Mouse (Mus musculus): ENCODE measurements around the gene Chmp2b. TPM values are rescaled to one million over a fixed set of nuclear protein-coding genes. Genes with fewer than 3 reads are reported as not detected.

Gene Chmp2b
- polyA plus RNA-seq, 1 experiment: 46.7 TPM

- no peaks in the 10 kb centered on the region for H3K27me3 ChIP-seq (ENCODE audit: control insufficient read depth, insufficient read depth, low read length)
- TF ChIP-seq CTCF (IDR thresholded peaks at IDR 0.05; ENCODE audit: extremely low read depth, insufficient read length, insufficient replicate concordance, low read depth, low read length) (no peak), POLR2A (IDR thresholded peaks at IDR 0.05; ENCODE audit: low read depth, low read length) (no peak)
- H3K4me1 ChIP-seq (ENCODE audit: control insufficient read depth, insufficient read depth, insufficient read length, low read length): peaks cover 12% of the 10 kb centered on the region; the same call in 1 of the 2 replicates
- no peak overlapping the region for H3K27ac ChIP-seq (ENCODE audit: insufficient read depth, low read depth, low read length)
- H3K4me3 ChIP-seq (ENCODE audit: low read depth, low read length): no peak overlapping the region
- WGBS: 91% methylated on average over 5 of the region's 5 CpGs
- H3K36me3 ChIP-seq (ENCODE audit: control insufficient read depth, insufficient read depth, low read length): peaks cover 4% of the 10 kb centered on the region; the same call in 1 of the 2 replicates
Measured at GRCm38 (mm10) chr16:65554267-65554666, 8.3 kb downstream of the Chmp2b start.

- no peaks in the 10 kb centered on the region for H3K27me3 ChIP-seq (ENCODE audit: control insufficient read depth, insufficient read depth, low read length)
- WGBS: 90% methylated on average over 13 of the region's 13 CpGs
Measured at GRCm38 (mm10) chr16:65550814-65551213, 11.7 kb downstream of the Chmp2b start.

GRCm38 (mm10) chr16:65548960-65549359 is 13.6 kb downstream of the Chmp2b start:
- Histone ChIP-seq H3K27ac (ENCODE audit: insufficient read depth, low read depth, low read length) (no peak overlapping the region), H3K4me1 (ENCODE audit: control insufficient read depth, insufficient read depth, insufficient read length, low read length) (peaks cover 7% of the 10 kb centered on the region), H3K4me3 (ENCODE audit: low read depth, low read length) (no peak overlapping the region), H3K36me3 (ENCODE audit: control insufficient read depth, insufficient read depth, low read length) (peaks cover 20% of the 10 kb centered on the region), H3K27me3 (ENCODE audit: control insufficient read depth, insufficient read depth, low read length) (no peaks in the 10 kb centered on the region)
- TF ChIP-seq POLR2A (IDR thresholded peaks at IDR 0.05; ENCODE audit: low read depth, low read length) (no peak), CTCF (IDR thresholded peaks at IDR 0.05; ENCODE audit: extremely low read depth, insufficient read length, insufficient replicate concordance, low read depth, low read length) (no peak)
- WGBS: 75% methylated on average over 7 of the region's 7 CpGs

More at GRCm38 (mm10) chr16:65550814-65551213, 11.7 kb downstream of the Chmp2b start:
- Histone ChIP-seq H3K27ac (ENCODE audit: insufficient read depth, low read depth, low read length) (no peak overlapping the region), H3K4me3 (ENCODE audit: low read depth, low read length) (no peak overlapping the region), H3K4me1 (ENCODE audit: control insufficient read depth, insufficient read depth, insufficient read length, low read length) (peaks cover 3% of the 10 kb centered on the region; the same call in 1 of the 2 replicates), H3K36me3 (ENCODE audit: control insufficient read depth, insufficient read depth, low read length) (peaks cover 6% of the 10 kb centered on the region)
- TF ChIP-seq POLR2A (IDR thresholded peaks at IDR 0.05; ENCODE audit: low read depth, low read length) (no peak), CTCF (IDR thresholded peaks at IDR 0.05; ENCODE audit: extremely low read depth, insufficient read length, insufficient replicate concordance, low read depth, low read length) (no peak)

GRCm38 (mm10) chr16:65543676-65544293 is 18.7 kb downstream of the Chmp2b start:
- Histone ChIP-seq H3K4me3 (ENCODE audit: low read depth, low read length) (no peak overlapping the region), H3K4me1 (ENCODE audit: control insufficient read depth, insufficient read depth, insufficient read length, low read length) (peaks cover 9% of the 10 kb centered on the region), H3K36me3 (ENCODE audit: control insufficient read depth, insufficient read depth, low read length) (peaks cover 46% of the 10 kb centered on the region), H3K27me3 (ENCODE audit: control insufficient read depth, insufficient read depth, low read length) (no peaks in the 10 kb centered on the region), H3K27ac (ENCODE audit: insufficient read depth, low read depth, low read length) (peak overlapping the region; percentile 57)
- 35% methylated on average over 11 of the region's 11 CpGs for WGBS
- TF ChIP-seq CTCF (IDR thresholded peaks at IDR 0.05; ENCODE audit: extremely low read depth, insufficient read length, insufficient replicate concordance, low read depth, low read length) (no peak), POLR2A (IDR thresholded peaks at IDR 0.05; ENCODE audit: low read depth, low read length) (no peak)

GRCm38 (mm10) chr16:65533315-65533999 is 29.1 kb downstream of the Chmp2b start:
- TF ChIP-seq POLR2A (IDR thresholded peaks at IDR 0.05; ENCODE audit: low read depth, low read length) (no peak), CTCF (IDR thresholded peaks at IDR 0.05; ENCODE audit: extremely low read depth, insufficient read length, insufficient replicate concordance, low read depth, low read length) (no peak)
- Histone ChIP-seq H3K27ac (ENCODE audit: insufficient read depth, low read depth, low read length) (no peak overlapping the region), H3K27me3 (ENCODE audit: control insufficient read depth, insufficient read depth, low read length) (no peaks in the 10 kb centered on the region), H3K4me1 (ENCODE audit: control insufficient read depth, insufficient read depth, insufficient read length, low read length) (no peaks in the 10 kb centered on the region), H3K36me3 (ENCODE audit: control insufficient read depth, insufficient read depth, low read length) (peaks cover 3% of the 10 kb centered on the region; the same call in 1 of the 2 replicates), H3K4me3 (ENCODE audit: low read depth, low read length) (no peak overlapping the region)
- 29% methylated on average over 12 of the region's 12 CpGs for WGBS

GRCm38 (mm10) chr16:65531663-65532062 is 30.9 kb downstream of the Chmp2b start:
- no peaks in the 10 kb centered on the region for H3K36me3 ChIP-seq (ENCODE audit: control insufficient read depth, insufficient read depth, low read length)
- H3K27me3 ChIP-seq (ENCODE audit: control insufficient read depth, insufficient read depth, low read length): no peaks in the 10 kb centered on the region
- no peak overlapping the region for H3K4me3 ChIP-seq (ENCODE audit: low read depth, low read length)
- WGBS: 58% methylated on average over 8 of the region's 8 CpGs
- TF ChIP-seq POLR2A (IDR thresholded peaks at IDR 0.05; ENCODE audit: low read depth, low read length): no peak
- no peak for TF ChIP-seq CTCF (IDR thresholded peaks at IDR 0.05; ENCODE audit: extremely low read depth, insufficient read length, insufficient replicate concordance, low read depth, low read length)
- H3K27ac ChIP-seq (ENCODE audit: insufficient read depth, low read depth, low read length): no peak overlapping the region
- no peaks in the 10 kb centered on the region for H3K4me1 ChIP-seq (ENCODE audit: control insufficient read depth, insufficient read depth, insufficient read length, low read length)

GRCm38 (mm10) chr16:65529589-65529988 is 32.9 kb downstream of the Chmp2b start:
- Histone ChIP-seq H3K4me1 (ENCODE audit: control insufficient read depth, insufficient read depth, insufficient read length, low read length) (no peaks in the 10 kb centered on the region), H3K36me3 (ENCODE audit: control insufficient read depth, insufficient read depth, low read length) (no peaks in the 10 kb centered on the region), H3K27me3 (ENCODE audit: control insufficient read depth, insufficient read depth, low read length) (no peaks in the 10 kb centered on the region), H3K4me3 (ENCODE audit: low read depth, low read length) (no peak overlapping the region), H3K27ac (ENCODE audit: insufficient read depth, low read depth, low read length) (no peak overlapping the region)
- WGBS: 35% methylated on average over 5 of the region's 5 CpGs
- no peak for TF ChIP-seq POLR2A (IDR thresholded peaks at IDR 0.05; ENCODE audit: low read depth, low read length)
- TF ChIP-seq CTCF (IDR thresholded peaks at IDR 0.05; ENCODE audit: extremely low read depth, insufficient read length, insufficient replicate concordance, low read depth, low read length): no peak

Measured in small intestine, adult 2 months (tissue).